Mouse (Mus musculus) testis, adult 10 weeks (tissue): ENCODE results near the gene Plxna1. TPM values are rescaled to one million over a fixed set of nuclear protein-coding genes. Genes with fewer than 3 reads are reported as not detected.

Source experiments
- polyA plus RNA-seq: library from polyadenylated mRNA; stranded (reverse); fragments of 350-450 nt; fragmentation: Illumina TruSeq; extraction: RNeasy Lipid Tissue Mini Kit (QIAGEN cat#74804); gene quantifications from one replicate; pipeline ENCODE4 v1.2.3, GENCODE M21; 2014; ENCODE audit warnings: low read depth, low replicate concordance

The Plxna1 gene
- polyA plus RNA-seq: 2.1 TPM

GRCm38 (mm10) chr6:89362281-89363106 lies at the start of gene Plxna1:
Gene Plxna1 (minus strand): TSS chr6:89362620.

Other genes with a start within 250 kb of the Plxna1 start
- gene Chchd6, start 233.0 kb upstream of the Plxna1 start, polyA plus RNA-seq: 7.4 TPM